Mouse (Mus musculus): ENCODE data around the gene Scamp5. TPM values are rescaled to one million over a fixed set of nuclear protein-coding genes. Genes with fewer than 3 reads are reported as not detected.

Scamp5 gene
- polyA plus RNA-seq, 1 experiment = 6.2 TPM

DNA sequence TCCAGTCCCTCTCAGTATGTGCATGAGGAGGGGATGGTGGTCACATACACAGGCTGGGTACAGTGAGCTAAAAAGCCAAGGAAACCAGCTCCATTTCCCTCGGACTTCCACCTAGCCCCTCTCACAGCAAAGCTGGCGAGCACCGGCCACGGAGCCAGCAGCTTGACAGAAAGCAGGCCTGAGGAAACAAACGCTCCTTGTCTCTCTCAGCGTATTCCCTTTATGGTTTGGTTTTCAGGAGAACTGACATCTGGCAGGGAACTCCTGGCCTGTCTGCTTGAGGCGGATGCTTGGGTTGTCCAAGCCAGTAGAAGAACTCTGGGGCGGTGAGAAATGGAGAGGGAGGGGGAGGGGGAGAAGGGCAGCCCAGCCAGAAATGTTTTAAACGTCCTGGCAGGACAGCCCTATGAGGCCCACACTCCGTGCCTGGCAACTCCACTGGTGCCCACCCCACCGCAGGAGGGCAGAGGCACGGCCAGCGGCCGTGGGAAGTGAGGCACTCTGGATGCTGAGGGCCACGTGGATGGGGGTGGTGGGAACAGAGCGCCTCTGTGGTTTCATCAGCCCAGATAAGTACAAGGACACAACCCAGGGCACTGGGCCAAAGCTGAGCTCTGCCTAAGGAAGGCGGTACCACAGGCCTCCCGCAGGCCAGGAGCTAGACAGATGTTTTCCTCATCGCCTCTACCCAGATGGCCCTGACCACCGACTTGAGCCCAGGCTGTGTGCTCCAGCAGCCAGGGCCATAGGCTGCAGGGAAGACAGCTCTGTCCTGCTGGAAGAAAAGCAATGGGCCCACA, 47.3 kb downstream of the Scamp5 start:
- TF ChIP-seq POLR2A (IDR thresholded peaks at IDR 0.05; ENCODE audit: control insufficient read depth, low read depth, low read length) = 0 out of 2 replicates have a peak, but pooled peaks have one; percentile 19
- TF ChIP-seq CTCF (IDR thresholded peaks at IDR 0.05; ENCODE audit: control insufficient read depth, insufficient read depth, insufficient replicate concordance, low read depth, low read length) = no peak
- Histone ChIP-seq H3K27me3 (ENCODE audit: control insufficient read depth, insufficient read depth, low read length) (no peaks in the 10 kb centered on the region), H3K36me3 (ENCODE audit: control insufficient read depth, insufficient read depth, low read length) (no peaks in the 10 kb centered on the region), H3K27ac (ENCODE audit: control insufficient read depth, insufficient read depth, low read depth, low read length) (peak overlapping the region; percentile 90), H3K4me1 (ENCODE audit: control insufficient read depth, insufficient read depth, low read length) (peaks cover 10% of the 10 kb centered on the region), H3K4me3 (ENCODE audit: control insufficient read depth, low read depth, low read length) (no peak overlapping the region)

DNA sequence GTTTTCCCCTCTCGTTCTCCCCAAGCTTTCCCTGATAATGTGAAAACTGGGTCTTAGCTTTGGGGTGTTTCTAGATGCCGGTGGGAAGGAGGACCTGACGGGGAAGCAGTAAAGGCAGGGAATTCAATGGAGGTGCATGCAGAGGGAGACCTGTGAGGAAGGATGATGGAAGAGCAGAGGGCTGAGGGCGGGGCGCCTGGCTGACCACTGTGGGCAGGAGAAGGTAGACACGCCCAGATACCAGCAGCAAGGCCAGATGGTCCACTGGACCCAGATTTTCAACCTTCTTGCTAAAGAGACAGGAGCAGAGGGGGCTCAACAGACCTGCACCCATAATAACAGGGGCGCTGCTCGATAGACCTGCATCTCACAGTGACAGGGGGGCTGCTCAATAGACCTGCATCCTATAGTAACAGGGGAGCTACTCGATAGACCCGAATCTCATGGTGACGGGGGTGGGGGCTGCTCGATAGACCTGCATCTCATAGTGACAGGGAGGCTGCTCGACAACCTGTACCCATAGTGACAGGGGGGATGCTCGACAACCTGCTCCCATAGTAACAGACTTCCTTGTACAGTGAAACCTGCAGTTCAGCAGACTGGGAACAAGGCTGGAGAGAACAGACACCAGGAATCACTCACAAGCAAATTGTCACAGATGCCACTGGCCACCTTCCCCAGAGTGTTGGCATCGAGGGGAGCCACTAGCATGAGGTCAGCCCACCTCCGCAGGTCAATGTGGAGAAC, 48.2 kb downstream of the Scamp5 start:
- Histone ChIP-seq H3K4me1 (ENCODE audit: control insufficient read depth, insufficient read depth, low read length) (peaks cover 10% of the 10 kb centered on the region), H3K27ac (ENCODE audit: control insufficient read depth, insufficient read depth, low read depth, low read length) (peak overlapping the region; percentile 90), H3K27me3 (ENCODE audit: control insufficient read depth, insufficient read depth, low read length) (no peaks in the 10 kb centered on the region), H3K4me3 (ENCODE audit: control insufficient read depth, low read depth, low read length) (no peak overlapping the region), H3K36me3 (ENCODE audit: control insufficient read depth, insufficient read depth, low read length) (peaks cover 1% of the 10 kb centered on the region; the same call in 1 of the 2 replicates)
- TF ChIP-seq CTCF (IDR thresholded peaks at IDR 0.05; ENCODE audit: control insufficient read depth, insufficient read depth, insufficient replicate concordance, low read depth, low read length) (no peak), POLR2A (IDR thresholded peaks at IDR 0.05; ENCODE audit: control insufficient read depth, low read depth, low read length) (no peak)

DNA sequence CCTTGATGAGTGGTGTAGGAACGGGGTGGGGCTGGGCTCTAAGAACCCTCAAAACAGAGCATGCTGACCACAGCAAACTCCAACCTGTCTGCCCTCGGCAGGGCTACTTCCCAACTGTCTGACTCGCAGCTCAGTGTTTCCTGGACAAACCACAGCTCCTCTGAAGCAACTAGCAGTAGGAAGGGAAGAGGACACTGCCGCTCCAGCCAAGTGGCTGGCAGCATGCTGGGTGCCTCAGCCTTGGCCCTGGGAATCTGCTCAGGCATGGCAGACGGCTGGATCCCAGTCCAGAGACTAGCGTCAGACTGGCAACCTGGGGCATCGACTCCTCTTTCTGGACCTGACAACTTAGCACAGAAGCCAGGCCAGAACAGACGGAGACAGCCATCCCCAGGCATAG, 50.5 kb downstream of the Scamp5 start:
- Histone ChIP-seq H3K4me3 (ENCODE audit: control insufficient read depth, low read depth, low read length) (no peak overlapping the region), H3K27ac (ENCODE audit: control insufficient read depth, insufficient read depth, low read depth, low read length) (no peak overlapping the region), H3K27me3 (ENCODE audit: control insufficient read depth, insufficient read depth, low read length) (no peaks in the 10 kb centered on the region), H3K36me3 (ENCODE audit: control insufficient read depth, insufficient read depth, low read length) (peaks cover 2% of the 10 kb centered on the region; the same call in 1 of the 2 replicates), H3K4me1 (ENCODE audit: control insufficient read depth, insufficient read depth, low read length) (peaks cover 10% of the 10 kb centered on the region)
- TF ChIP-seq POLR2A (IDR thresholded peaks at IDR 0.05; ENCODE audit: control insufficient read depth, low read depth, low read length) = no peak
- TF ChIP-seq CTCF (IDR thresholded peaks at IDR 0.05; ENCODE audit: control insufficient read depth, insufficient read depth, insufficient replicate concordance, low read depth, low read length) = no peak

DNA sequence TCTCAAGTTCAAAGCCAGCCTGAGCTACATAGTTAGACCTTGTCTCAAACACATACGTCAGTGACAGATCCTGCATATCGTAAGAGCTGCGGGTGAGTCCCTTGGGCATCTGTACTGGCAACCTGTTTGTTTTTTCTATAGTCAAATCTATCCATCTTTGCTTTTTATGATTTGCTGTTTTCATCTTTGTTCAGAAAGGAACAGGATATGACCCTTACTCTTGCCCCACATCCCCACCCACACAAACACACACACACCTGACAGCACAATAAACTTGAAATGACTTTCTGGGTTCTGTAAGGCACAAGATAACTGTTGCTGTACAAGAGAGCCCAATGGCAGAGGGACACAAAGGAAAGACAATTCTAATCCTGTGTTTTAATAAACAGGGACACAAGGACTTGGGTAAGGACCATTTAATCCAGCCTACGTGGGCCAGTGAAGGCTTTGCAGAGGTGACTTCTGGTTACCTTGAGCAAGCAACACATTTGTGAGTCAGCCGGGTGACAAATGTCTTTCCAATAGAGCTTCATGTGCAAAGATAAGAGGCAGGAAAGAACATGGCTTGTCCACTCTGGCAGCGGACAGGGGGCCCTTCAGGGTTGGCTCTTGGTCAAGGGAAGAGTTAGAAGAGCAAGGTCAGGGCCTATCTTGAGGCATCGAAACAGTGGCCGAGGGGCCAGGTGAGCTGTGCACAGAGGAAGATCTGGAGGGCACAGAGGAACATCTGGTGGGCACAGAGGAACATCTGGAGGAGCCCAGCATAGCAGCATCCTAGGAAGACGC, 60.5 kb downstream of the Scamp5 start:
- no peaks in the 10 kb centered on the region for H3K36me3 ChIP-seq (ENCODE audit: control insufficient read depth, insufficient read depth, low read length)
- no peaks in the 10 kb centered on the region for H3K27me3 ChIP-seq (ENCODE audit: control insufficient read depth, insufficient read depth, low read length)
- no peaks in the 10 kb centered on the region for H3K4me1 ChIP-seq (ENCODE audit: control insufficient read depth, insufficient read depth, low read length)
- no peak for TF ChIP-seq CTCF (IDR thresholded peaks at IDR 0.05; ENCODE audit: control insufficient read depth, insufficient read depth, insufficient replicate concordance, low read depth, low read length)
- no peak for TF ChIP-seq POLR2A (IDR thresholded peaks at IDR 0.05; ENCODE audit: control insufficient read depth, low read depth, low read length)
- no peak overlapping the region for H3K27ac ChIP-seq (ENCODE audit: control insufficient read depth, insufficient read depth, low read depth, low read length)
- no peak overlapping the region for H3K4me3 ChIP-seq (ENCODE audit: control insufficient read depth, low read depth, low read length)

DNA sequence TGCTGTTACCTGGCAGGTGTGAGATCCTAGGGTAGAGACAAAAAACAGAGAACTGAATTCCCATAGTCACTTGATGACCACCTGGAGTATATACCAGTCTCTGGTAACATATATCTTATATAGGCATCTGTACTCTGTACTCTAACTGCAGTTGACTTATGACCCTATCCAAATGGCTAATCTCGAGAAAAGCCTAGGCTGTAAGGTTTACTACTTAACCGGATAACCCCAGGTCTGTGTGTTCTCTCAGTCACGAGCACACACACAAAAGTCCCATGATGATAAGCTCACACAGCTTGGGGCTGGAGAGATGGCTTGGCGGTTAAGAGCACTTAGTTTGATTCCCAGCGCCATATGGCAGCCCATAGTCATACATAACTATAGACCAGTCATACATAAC, 61.5 kb downstream of the Scamp5 start:
- no peak overlapping the region for H3K27ac ChIP-seq (ENCODE audit: control insufficient read depth, insufficient read depth, low read depth, low read length)
- TF ChIP-seq POLR2A (IDR thresholded peaks at IDR 0.05; ENCODE audit: control insufficient read depth, low read depth, low read length) (no peak), CTCF (IDR thresholded peaks at IDR 0.05; ENCODE audit: control insufficient read depth, insufficient read depth, insufficient replicate concordance, low read depth, low read length) (no peak)
- H3K36me3 ChIP-seq (ENCODE audit: control insufficient read depth, insufficient read depth, low read length) = no peaks in the 10 kb centered on the region
- no peaks in the 10 kb centered on the region for H3K4me1 ChIP-seq (ENCODE audit: control insufficient read depth, insufficient read depth, low read length)
- no peaks in the 10 kb centered on the region for H3K27me3 ChIP-seq (ENCODE audit: control insufficient read depth, insufficient read depth, low read length)
- H3K4me3 ChIP-seq (ENCODE audit: control insufficient read depth, low read depth, low read length) = no peak overlapping the region

DNA sequence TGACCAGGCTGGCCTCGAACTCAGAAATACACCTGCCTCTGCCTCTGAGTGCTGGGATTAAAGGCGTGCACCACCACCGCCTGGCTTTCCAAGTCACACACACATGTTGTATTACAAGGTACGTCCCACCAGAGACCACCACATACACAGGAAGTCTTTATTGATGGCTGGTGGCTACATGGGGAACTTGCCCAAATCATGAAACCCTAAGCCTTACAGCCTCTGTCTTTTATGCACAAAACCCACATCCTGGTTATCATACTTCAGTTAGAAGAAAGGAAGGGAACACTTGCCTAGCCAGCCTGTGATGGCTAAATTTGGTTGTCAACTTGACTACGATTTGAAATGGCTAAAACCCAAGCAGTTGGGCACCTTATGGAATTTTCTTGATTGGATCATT, 63.8 kb downstream of the Scamp5 start:
- TF ChIP-seq POLR2A (IDR thresholded peaks at IDR 0.05; ENCODE audit: control insufficient read depth, low read depth, low read length) (no peak), CTCF (IDR thresholded peaks at IDR 0.05; ENCODE audit: control insufficient read depth, insufficient read depth, insufficient replicate concordance, low read depth, low read length) (no peak)
- H3K27ac ChIP-seq (ENCODE audit: control insufficient read depth, insufficient read depth, low read depth, low read length) = no peak overlapping the region
- H3K27me3 ChIP-seq (ENCODE audit: control insufficient read depth, insufficient read depth, low read length) = no peaks in the 10 kb centered on the region
- H3K36me3 ChIP-seq (ENCODE audit: control insufficient read depth, insufficient read depth, low read length) = no peaks in the 10 kb centered on the region
- H3K4me1 ChIP-seq (ENCODE audit: control insufficient read depth, insufficient read depth, low read length) = no peaks in the 10 kb centered on the region
- H3K4me3 ChIP-seq (ENCODE audit: control insufficient read depth, low read depth, low read length) = no peak overlapping the region
